Mouse (Mus musculus) adrenal gland, postnatal 36 days (tissue): ENCODE measurements at regions not wholly inside any gene's neighbourhood (a gene's known extent, or its start where the extent isn't known, plus 50 kb on each side); places are given as distances from the start of the nearest gene placed in this dataset.

ENCODE experiments used
- DNase-seq, 2 experiments: peaks; one replicate each; pipeline ENCODE4 v3.0.0; 2021; ENCODE audit warnings: mixed read lengths in 1 of 2

DNA sequence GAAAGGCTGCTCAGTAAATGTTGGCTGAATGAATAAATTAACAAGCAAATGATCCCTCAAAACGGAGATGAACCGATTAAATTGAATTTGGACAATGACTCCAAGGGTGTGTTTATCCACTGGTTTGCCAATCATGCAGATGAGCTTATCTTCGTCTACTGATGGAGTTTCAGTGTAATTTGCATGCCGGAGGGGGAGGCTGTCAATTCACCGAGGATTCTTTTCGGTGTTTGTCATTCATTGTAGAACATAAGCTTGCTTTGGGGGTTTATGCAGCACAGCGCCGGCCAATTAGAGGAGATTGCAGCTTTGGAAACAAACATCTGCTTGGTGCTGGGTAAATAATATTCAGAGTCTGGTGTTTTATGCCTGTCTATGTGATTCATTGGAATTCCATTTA lies 132.7 kb downstream of the Otoa start:
- no peak for DNase-seq

DNA sequence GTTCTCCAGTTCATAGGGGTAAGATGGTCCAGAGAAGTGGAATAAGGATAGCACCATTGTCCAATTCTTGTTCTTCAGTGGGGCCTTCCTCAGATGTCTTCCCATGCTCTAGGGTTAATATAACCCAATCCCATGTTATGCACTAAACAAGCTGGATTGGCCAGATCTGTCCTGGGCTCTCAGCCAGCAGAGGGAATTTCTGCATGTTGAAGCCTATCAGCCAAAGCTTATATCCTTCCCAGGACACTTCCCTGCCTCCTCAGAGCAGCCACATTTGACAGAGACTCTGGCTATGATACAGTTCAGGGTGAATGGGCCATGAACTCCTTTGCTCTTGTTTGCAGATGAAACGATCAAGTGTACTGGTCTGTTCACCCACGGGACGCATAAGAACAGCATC lies 133.6 kb downstream of the Otoa start:
- no peak for DNase-seq

DNA sequence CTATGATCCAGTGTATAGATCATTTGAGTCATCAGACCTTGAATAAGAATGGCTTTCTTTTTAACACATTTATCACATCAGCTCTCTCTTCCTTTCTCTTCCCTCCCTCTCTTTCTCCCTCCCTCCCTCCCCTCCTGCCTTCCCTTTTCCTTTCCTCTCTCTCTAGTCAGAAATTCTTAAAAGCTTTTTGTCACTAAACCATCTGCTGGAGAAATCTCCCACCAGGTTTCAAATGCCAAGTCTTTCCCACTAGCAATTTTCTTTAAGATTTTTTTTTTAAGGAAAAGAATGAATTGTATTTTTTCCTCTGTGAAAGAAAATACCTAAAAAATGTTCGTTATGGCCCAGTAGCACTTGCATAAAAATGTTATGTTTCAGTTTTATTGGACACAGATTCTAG lies 134.3 kb downstream of the Otoa start:
- DNase-seq = no peak

DNA sequence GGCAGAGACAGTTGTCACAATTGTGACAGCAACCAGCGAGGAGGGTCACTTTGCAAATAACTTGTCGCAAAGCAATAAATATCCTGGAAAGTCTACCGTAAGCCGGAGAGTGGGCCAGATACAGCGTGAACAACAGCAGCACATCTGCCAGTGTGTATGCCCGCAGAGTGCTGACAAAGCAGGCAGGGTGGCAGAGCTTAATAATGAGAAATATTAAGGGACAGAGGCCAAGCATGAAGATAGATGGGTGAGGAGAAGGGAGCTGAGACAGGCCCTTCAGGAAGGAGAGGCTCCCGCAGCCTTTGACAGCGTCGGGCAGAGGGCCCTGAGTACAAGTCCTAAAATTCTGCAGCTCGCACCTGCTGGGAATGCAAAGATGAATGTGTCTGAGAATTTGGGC lies 136.6 kb downstream of the Otoa start:
- DNase-seq = no peak

DNA sequence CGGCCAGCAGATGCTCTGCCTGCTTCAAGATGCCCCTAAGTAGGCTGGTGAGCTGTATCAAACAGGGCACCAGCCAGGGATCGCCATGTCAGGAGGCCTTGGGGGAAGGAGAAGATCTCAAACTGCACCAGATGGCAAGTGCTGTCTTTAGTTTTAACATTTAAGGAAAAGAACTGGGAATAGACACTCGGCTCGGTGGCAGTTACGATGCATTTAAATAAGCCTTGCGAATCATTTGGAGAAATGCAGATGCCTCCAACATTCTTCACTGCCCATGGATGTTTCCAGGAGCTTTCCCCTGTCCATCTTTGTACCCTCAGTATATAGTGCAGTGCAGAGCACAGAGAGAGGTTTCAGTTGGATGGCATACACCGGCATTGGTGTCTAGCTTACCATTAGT lies 139.7 kb downstream of the Otoa start:
- no peak for DNase-seq

DNA sequence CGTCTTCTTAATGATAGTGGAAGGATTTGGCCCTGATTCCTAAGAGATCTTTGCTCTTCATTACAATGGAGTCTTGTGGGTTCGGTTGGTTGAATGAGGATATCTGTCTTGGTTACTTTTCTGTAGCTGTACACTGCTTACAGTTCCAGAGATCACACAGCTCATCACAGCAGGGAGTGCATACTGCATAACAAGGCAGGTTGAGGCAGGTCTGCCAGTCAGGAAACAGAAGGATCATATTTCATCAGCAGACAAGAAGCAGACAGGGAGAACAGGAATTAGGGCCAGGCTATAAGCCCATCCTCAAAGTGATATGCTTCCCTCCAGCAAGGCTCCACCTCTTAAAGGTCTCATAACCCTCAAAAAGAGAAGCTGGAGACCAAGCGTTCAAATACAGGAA lies 150.4 kb downstream of the Otoa start:
- DNase-seq = no peak

DNA sequence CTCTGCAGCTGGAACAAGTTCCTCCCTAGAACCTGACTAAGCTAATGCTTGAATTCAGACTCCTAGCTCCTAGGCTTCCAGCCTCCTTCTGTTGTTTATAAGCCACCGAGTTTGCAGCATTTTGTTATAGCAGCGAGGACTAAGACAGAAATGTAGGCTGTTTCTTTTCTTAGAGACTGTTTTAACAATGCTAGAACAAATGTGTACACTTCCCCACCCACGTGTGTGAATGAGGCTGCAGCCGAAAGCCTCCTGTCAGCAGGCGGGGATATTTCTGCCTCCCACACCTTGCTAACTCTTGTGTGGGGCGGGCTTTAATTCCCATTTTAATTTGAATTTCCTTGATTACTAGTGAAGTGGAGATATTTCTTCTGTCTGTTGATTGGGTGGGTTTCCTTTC lies 153.4 kb downstream of the Otoa start:
- no peak for DNase-seq

DNA sequence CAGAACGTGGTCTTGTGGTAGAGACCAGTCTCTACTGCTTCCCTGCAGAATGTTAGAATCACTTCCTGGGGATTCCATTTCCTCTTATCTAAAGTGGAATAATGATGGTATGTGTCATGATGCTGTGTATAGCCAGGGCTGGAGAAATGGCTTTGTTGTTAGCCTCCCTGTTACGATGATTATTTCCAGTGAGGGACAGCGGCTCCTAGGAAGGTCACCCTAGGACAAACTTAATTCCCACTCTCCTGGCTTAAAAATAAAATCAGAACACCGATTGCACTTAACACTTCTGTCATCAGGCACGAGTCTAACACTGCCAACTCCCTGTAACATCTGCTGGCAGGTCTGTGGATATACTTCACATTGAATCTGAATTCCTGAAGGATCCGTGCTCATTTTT lies 151.9 kb upstream of the Hs3st2 start:
- no peak for DNase-seq

DNA sequence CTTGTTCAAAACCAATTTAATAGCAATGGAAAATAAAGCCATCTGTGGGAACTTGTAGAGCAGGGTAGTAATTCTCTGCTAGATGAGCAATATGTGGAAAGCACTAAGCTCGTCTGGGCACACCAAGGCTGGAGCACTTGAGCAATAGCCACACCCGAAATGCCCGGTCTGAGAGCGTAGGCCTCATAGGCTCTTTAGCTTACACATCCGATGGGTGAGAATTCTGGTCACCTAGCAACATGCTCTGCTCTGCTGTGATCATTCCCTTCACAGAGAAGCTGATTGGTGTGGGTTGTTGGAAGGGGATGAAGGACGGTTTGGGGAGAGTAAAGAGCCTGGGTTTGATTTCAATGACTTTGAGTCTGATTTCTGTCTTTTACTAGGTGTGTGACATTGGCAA lies 143.8 kb upstream of the Hs3st2 start:
- DNase-seq = no peak

DNA sequence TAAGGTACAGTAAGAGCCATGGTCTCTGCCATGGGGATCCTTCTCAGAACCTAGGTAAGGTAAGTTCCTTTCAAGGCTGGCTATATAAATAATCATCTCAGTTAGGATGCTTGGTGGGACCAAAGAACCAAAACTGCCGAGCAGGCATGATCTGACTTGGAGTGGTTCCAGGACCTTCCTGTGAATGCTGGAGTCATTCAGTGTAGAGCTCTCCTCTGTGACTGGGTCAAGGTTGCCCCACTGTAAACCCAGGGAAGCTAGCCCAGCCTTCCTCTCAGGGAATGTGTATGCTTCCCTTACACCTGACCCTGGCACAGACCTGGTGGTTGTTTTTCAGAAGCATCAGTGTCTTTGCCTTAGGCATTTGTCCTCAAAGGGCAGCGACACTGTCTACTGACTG lies 134.2 kb upstream of the Hs3st2 start:
- peak in 1 of 2 experiments; percentile 3 for DNase-seq

DNA sequence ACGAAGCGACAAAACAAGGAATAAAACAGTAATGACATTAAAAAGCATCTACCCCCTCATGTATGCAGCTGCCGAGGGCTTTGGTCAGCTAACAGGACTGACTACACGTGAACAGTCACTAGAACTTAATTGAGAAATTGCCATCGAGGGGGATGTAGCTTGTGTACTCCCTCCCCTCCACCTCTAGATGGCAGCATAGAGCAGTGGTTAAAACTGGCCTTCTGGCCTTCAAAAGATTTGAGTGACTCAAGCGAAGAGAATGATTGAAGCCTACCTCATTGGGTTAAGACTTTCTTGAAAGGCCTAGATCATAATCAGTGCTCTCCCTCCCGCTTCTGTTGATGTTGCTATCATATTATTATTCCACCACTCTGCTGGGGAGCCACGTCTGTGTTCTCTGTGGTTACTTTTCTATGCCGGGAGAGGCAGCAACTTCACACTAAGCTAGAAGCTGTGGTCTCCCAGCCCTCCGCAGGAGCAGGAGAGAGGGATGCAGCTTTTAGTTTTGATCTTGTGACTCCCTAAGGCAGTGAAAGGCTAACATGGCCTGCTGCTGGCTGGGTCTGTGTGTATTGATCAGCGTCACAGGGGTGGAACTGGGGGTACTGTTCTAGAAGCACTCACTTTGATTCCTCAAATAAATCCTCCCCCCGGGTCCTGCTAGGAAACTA lies 132.7 kb upstream of the Hs3st2 start:
- peak; percentile 44 to 47 for DNase-seq

DNA sequence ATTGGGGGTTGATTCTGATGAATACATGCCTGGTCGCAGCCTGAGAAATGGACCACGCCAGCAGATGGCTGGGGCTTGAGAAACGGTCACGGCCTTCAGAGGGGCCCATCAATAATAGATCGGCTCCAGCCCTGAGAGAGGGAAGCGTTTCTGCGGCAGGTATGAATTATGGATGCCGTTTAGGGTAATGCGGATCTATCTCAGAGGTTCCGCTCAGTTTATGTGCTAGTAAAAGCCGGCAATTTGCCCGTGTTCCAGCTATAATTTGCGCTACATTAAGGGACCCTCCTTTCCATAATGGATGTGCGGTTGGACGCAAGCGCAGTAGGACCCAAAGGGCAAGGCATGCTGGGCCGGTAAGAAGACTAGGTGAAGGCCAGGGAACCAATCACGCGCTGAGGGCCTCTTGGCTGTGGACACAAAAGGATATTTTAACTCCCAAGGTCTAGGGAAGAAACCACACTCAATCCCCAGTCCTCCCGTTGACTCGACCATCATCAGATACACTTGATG lies 132.1 kb upstream of the Hs3st2 start:
- DNase-seq = no peak

DNA sequence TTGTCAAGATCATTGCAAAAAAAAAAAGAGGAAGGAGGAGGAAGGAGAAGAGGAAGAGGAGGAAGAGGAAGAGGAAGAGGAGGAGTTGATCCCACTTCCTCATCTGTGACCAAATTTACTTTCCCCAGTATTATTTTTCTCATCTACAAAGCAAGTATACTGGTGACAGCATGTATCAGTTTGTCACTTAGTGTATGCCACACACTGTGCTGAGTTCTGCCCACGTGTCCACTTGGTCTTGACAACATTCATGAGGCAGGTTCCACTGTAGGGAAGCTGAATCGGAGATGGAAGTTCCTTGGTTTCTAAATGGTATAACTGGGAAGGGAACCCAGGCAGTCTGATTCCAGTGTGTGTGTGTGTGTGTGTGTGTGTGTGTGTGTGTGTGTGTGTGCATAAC lies 122.3 kb upstream of the Hs3st2 start:
- no peak for DNase-seq

DNA sequence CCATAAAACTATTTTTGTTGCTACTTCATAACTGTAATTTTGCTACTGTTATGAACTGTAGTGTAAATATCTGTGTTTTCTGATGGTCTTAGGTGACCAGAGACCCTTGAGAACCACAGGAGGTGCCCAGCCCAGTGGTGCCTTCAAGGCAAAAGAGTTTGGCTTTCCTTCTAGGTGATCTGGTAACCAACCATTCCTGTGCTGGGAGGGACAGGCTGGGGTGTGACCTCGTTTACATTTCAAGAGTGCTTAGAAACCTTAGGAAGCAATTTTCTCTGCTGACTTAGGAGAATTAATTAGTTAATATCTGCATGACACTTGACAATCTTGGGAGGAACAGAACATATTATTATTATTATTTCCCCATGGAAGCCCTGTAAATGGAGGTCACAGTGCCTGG lies 111.1 kb upstream of the Hs3st2 start:
- no peak for DNase-seq

DNA sequence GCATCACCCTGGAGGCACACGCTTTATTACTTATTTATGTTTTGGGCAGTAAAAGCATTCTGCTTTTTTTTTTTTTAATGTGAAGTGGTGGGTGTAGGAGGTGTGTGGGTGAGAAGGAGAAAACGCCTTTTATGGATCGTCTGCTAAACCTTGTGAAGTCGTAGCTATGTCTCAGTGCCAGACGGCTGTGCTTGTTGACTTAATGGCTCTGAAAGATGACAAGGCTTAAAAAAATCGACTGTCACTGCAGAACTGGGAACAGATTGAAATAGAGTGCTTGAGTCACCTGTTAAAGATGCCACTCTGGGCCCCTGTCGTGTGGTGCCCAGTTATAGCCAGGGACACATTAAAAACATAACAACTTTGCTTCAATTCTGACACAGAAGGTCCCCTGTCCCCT lies 109.5 kb upstream of the Hs3st2 start:
- DNase-seq = no peak

DNA sequence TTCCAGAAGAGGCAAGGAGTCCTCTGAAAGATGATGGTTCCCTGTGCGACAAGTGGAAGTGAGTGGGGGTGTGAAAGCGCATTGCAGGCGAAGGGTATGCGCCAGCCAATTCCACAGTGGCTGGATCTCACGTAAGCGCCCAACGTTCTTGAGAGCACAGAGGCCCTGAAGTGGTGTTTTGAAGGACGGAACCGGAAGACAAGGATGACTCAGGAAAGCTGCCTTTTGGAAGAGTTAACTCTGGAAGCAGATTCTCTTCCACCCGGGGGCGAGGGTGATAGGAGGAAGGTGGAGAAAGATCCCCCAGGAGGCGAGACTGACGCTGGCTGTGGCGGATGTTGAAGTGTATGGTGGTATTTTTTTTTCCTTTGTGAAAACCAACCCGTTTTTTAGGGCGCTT lies 101.9 kb upstream of the Hs3st2 start:
- no peak for DNase-seq

DNA sequence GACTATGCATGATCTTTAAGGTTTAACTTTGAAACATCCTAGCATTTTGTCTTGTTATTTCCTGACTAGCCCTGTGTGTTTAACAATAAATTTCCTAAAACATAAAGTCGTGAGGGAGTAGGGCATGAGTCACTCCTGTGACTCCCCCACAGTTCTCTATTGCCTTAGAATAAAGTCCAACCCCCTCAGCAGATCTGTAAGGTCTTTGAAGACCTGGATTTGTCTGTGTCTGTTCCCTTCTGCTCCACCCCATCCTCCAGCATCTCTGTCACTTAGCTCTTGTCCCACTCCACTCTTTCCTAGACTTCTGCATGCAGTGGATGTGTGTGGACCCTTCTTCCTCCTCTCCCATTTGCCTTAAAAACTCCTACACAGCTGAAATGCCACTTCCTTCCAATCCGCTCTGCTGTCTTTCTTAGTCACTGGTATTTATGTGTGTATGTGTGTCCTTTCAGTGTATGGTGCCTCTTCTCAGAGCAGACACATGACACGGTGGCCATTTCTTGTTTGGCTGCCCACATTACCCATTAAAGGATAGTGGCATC lies 95.4 kb upstream of the Hs3st2 start:
- no peak for DNase-seq

DNA sequence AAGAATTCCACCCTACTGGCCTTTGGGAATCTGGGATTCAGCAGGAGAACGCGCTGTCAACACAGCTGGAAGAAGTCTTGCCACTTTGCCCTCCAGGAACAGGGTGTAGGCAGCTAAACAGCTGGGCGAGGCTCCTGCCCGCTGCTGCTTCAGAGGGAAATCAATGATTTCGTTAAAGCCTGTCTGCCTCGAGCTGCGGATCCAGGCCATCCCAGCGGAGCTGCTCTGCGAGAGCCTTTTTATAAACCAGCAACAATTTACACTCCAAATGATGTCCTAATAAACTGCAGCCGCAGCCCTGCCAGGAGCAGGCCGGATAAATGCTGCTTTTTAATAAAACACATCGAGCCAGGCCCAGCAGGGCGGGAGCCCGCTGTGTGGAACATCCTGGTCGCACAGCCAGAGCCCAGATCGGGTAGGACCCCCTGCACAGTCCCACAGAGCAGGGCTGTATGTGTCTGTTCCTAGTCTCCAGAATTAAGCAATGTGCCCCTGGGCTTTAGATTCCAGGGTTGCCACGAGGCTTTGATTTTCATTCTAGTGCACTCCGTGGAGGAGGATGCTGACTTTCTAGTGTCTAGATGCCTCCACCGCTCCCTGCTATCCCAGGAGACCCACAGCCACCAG lies 78.6 kb upstream of the Hs3st2 start:
- no peak for DNase-seq

DNA sequence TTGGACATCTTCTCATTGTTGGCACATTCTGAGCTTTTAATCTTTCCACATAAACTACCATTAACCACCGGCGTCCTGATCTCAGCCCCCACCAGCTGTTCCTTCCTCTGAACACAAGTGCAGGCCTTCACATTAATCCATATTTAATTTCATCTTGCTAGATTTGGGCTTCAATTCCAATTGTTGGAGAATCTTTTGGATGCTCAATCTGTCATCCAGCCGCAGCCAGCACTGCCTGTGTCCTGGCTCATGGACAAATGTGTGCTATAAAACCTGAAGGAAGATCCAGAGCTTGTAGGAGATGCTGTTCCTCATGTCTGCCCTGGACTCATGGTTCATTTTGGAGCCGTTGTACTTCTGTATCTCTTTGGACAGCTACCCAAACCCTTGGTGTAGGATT lies 77.1 kb upstream of the Hs3st2 start:
- no peak for DNase-seq

DNA sequence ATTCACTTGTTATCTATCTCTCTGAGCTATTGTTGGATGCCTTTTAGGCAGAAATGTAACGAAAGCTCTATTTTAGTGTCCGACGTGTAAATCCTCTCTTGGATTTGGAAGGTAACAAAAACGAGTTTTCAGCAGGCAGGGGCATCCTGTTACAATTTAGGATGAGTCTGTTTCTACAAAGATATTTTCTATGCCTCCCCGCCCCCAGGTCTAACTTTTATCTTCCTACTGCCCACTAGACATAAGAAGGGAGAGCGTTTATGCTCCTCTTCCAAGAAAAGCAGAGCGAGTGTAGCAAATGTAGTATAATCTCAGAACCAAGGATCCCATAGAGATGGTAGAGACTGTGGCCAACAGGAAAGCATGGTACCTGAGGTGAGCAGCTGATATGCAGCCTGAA lies 62.4 kb upstream of the Hs3st2 start:
- DNase-seq = no peak

DNA sequence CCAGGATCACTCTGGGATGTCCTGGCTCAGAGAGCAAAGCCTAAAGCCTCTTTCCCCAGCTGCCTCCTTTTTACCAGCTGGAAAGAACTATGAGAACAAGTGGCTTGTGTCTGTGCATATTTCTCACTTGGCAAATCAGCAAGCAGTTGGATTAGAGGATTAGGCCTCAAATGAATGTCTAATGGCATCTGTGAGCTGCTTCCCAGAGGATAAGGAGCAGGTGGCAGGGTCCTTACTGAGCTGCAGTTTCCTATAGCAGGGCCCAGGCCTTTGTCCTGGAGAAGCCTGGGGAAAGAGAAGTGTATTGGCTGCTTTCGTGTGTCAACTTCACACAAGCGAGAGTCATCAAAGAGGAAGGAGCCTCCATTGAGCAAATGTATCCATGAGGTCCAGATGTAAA lies 59.1 kb upstream of the Hs3st2 start:
- no peak for DNase-seq

DNA sequence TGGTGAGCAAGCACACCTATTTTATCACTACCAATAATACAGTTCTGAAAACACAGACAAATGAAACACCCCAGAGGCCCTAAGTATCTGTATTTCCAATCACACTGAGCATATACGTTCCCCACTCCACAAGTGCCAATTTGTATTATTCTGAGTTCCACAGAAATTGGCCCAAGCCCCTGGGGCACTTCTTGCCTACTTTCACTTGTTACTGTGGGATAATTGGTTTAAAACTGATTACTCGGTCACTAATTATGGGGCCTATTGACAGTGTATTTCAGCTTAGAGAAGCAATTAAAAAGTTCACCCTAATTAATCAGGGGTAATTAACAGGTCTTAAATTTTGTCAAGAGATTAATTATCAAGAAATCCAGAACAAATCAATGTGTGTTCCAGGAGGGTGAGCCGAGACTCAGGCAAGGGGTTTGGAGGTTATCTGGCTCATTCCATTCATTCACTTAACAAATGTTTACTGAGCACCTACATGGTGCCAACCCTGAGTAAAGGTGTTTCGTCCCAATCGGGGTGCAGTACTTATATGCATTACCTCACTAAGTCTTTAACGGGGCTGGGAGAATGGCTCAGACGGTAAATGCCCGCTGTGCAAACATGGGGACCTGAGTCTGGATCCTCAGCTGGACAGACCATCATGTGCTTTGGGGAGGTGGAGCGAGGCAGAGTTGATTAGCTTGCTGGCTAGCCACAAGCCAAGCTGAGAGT lies 56.1 kb upstream of the Hs3st2 start:
- DNase-seq = no peak

DNA sequence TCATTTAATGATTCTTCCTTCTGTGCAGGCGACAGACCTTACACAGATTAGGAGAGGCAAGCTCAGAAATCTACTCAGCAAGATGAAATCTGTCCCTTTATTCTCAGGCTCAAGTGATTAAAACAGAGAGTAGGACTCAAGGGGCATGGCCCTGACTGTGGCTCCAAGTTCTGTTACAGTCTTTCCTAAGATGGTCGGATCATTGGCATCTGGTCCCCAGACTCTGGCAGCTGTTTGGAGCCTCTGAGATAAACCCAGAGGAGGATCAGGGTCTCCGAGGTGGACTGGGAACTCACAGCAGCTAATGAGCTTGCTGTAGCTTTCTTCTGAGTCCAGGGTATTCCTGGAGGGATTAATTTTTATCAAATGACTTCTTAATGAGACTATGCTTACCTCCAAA lies 51.7 kb upstream of the Hs3st2 start:
- DNase-seq = no peak
